Mouse (Mus musculus): ENCODE data around the gene Rad50. TPM values are rescaled to one million over a fixed set of nuclear protein-coding genes. Genes with fewer than 3 reads are reported as not detected.

Gene Rad50
- polyA plus RNA-seq, 1 experiment from 2014 or later = 27.6 TPM

GRCm38 (mm10) chr11:53635590-53636182, 71.4 kb downstream of the Rad50 start:
- Histone ChIP-seq H3K4me2 (ENCODE audit: low read depth, low read length, severe bottlenecking) (peak overlapping the region; percentile 63), H3K27me3 (ENCODE audit: control insufficient read depth, insufficient read depth, low read length) (peaks cover 11% of the 10 kb centered on the region; the same call in 1 of the 2 replicates), H3K9me3 (ENCODE audit: control insufficient read depth, low read length) (no peaks in the 10 kb centered on the region), H3K4me3 (ENCODE audit: low read depth, low read length) (peak overlapping the region; percentile 28), H3K4me1 (replicated peaks; ENCODE audit: control insufficient read depth, insufficient read depth, low read length) (peaks cover 10% of the 10 kb centered on the region), H3K27ac (ENCODE audit: low read depth, low read length) (no peak overlapping the region), H3K9ac (ENCODE audit: low read length) (peak overlapping the region; percentile 41), H3K36me3 (ENCODE audit: control insufficient read depth, insufficient read depth, low read length) (no peaks in the 10 kb centered on the region)
- ATAC-seq (replicated peaks; ENCODE audit: low FRiP score) (no peak), DNase-seq (ENCODE audit: low spot score) (no peak)
- WGBS = 42% methylated on average over 9 of the region's 9 CpGs

- H3K9ac ChIP-seq (ENCODE audit: low read length) = no peak within 1 kb of the TSS
- no peaks in the 10 kb centered on the region for H3K36me3 ChIP-seq (ENCODE audit: control insufficient read depth, insufficient read depth, low read length)
- H3K4me2 ChIP-seq (ENCODE audit: low read depth, low read length, severe bottlenecking) = no peak within 1 kb of the TSS
- no peak within 1 kb of the TSS for H3K27ac ChIP-seq (ENCODE audit: low read depth, low read length)
- peaks cover 10% of the 10 kb centered on the region for H3K4me1 ChIP-seq (replicated peaks; ENCODE audit: control insufficient read depth, insufficient read depth, low read length)
- peaks cover 11% of the 10 kb centered on the region; the same call in 1 of the 2 replicates for H3K27me3 ChIP-seq (ENCODE audit: control insufficient read depth, insufficient read depth, low read length)
- no peak for ATAC-seq (replicated peaks; ENCODE audit: low FRiP score)
- WGBS = 95% methylated on average over 8 of the region's 8 CpGs
- H3K4me3 ChIP-seq (ENCODE audit: low read depth, low read length) = no peak within 1 kb of the TSS
- DNase-seq (ENCODE audit: low spot score) = no peak
- no peaks in the 10 kb centered on the region for H3K9me3 ChIP-seq (ENCODE audit: control insufficient read depth, low read length)
Observed at GRCm38 (mm10) chr11:53634556-53634955, 72.6 kb downstream of the Rad50 start, which contains the start of gene Il13. Gene Il13, minus strand, starts transcription at chr11:53634702.

GRCm38 (mm10) chr11:53633644-53634043, 73.5 kb downstream of the Rad50 start:
- H3K4me3 ChIP-seq (ENCODE audit: low read depth, low read length) = no peak overlapping the region
- H3K4me1 ChIP-seq (replicated peaks; ENCODE audit: control insufficient read depth, insufficient read depth, low read length) = peaks cover 10% of the 10 kb centered on the region
- DNase-seq (ENCODE audit: low spot score) = no peak
- no peaks in the 10 kb centered on the region for H3K9me3 ChIP-seq (ENCODE audit: control insufficient read depth, low read length)
- H3K36me3 ChIP-seq (ENCODE audit: control insufficient read depth, insufficient read depth, low read length) = no peaks in the 10 kb centered on the region
- peaks cover 11% of the 10 kb centered on the region; the same call in 1 of the 2 replicates for H3K27me3 ChIP-seq (ENCODE audit: control insufficient read depth, insufficient read depth, low read length)
- ATAC-seq (replicated peaks; ENCODE audit: low FRiP score) = no peak
- H3K27ac ChIP-seq (ENCODE audit: low read depth, low read length) = no peak overlapping the region
- WGBS = 94% methylated on average over 7 of the region's 7 CpGs
- no peak overlapping the region for H3K9ac ChIP-seq (ENCODE audit: low read length)
- H3K4me2 ChIP-seq (ENCODE audit: low read depth, low read length, severe bottlenecking) = no peak overlapping the region

- no peak for DNase-seq (ENCODE audit: low spot score)
- no peaks in the 10 kb centered on the region for H3K36me3 ChIP-seq (ENCODE audit: control insufficient read depth, insufficient read depth, low read length)
- H3K4me2 ChIP-seq (ENCODE audit: low read depth, low read length, severe bottlenecking) = no peak overlapping the region
- H3K4me1 ChIP-seq (replicated peaks; ENCODE audit: control insufficient read depth, insufficient read depth, low read length) = peaks cover 7% of the 10 kb centered on the region
- no peak overlapping the region for H3K9ac ChIP-seq (ENCODE audit: low read length)
- no peaks in the 10 kb centered on the region for H3K9me3 ChIP-seq (ENCODE audit: control insufficient read depth, low read length)
- H3K27me3 ChIP-seq (ENCODE audit: control insufficient read depth, insufficient read depth, low read length) = peaks cover 6% of the 10 kb centered on the region; the same call in 1 of the 2 replicates
- no peak for ATAC-seq (replicated peaks; ENCODE audit: low FRiP score)
- H3K27ac ChIP-seq (ENCODE audit: low read depth, low read length) = no peak overlapping the region
- H3K4me3 ChIP-seq (ENCODE audit: low read depth, low read length) = no peak overlapping the region
- 68% methylated on average over 14 of the region's 14 CpGs for WGBS
Observed at GRCm38 (mm10) chr11:53632122-53632733, 74.9 kb downstream of the Rad50 start.

GRCm38 (mm10) chr11:53627859-53628258, 79.3 kb downstream of the Rad50 start:
- no peak overlapping the region for H3K4me3 ChIP-seq (ENCODE audit: low read depth, low read length)
- no peak overlapping the region for H3K27ac ChIP-seq (ENCODE audit: low read depth, low read length)
- 32% methylated on average over 1 of the region's 1 CpGs for WGBS
- DNase-seq (ENCODE audit: low spot score) (peak; percentile 85), ATAC-seq (replicated peaks; ENCODE audit: low FRiP score) (peak; percentile 67; the same call in 1 of the 2 replicates)
- no peaks in the 10 kb centered on the region for H3K27me3 ChIP-seq (ENCODE audit: control insufficient read depth, insufficient read depth, low read length)
- H3K9me3 ChIP-seq (ENCODE audit: control insufficient read depth, low read length) = no peaks in the 10 kb centered on the region
- no peak overlapping the region for H3K4me2 ChIP-seq (ENCODE audit: low read depth, low read length, severe bottlenecking)
- no peak overlapping the region for H3K9ac ChIP-seq (ENCODE audit: low read length)
- no peaks in the 10 kb centered on the region for H3K36me3 ChIP-seq (ENCODE audit: control insufficient read depth, insufficient read depth, low read length)
- no peaks in the 10 kb centered on the region; the same call in 1 of the 2 replicates for H3K4me1 ChIP-seq (replicated peaks; ENCODE audit: control insufficient read depth, insufficient read depth, low read length)

- H3K9me3 ChIP-seq (ENCODE audit: control insufficient read depth, low read length) = no peaks in the 10 kb centered on the region
- ATAC-seq (replicated peaks; ENCODE audit: low FRiP score) (no peak), DNase-seq (ENCODE audit: low spot score) (no peak)
- H3K27ac ChIP-seq (ENCODE audit: low read depth, low read length) = no peak overlapping the region
- H3K36me3 ChIP-seq (ENCODE audit: control insufficient read depth, insufficient read depth, low read length) = no peaks in the 10 kb centered on the region
- no peak overlapping the region for H3K4me3 ChIP-seq (ENCODE audit: low read depth, low read length)
- no peaks in the 10 kb centered on the region; the same call in 1 of the 2 replicates for H3K4me1 ChIP-seq (replicated peaks; ENCODE audit: control insufficient read depth, insufficient read depth, low read length)
- WGBS = 74% methylated on average over 17 of the region's 17 CpGs
- H3K9ac ChIP-seq (ENCODE audit: low read length) = no peak overlapping the region
- no peaks in the 10 kb centered on the region for H3K27me3 ChIP-seq (ENCODE audit: control insufficient read depth, insufficient read depth, low read length)
- H3K4me2 ChIP-seq (ENCODE audit: low read depth, low read length, severe bottlenecking) = no peak overlapping the region
Observed at GRCm38 (mm10) chr11:53626802-53627373, 80.2 kb downstream of the Rad50 start.

- ATAC-seq (replicated peaks; ENCODE audit: low FRiP score) (no peak), DNase-seq (ENCODE audit: low spot score) (no peak)
- no peaks in the 10 kb centered on the region for H3K36me3 ChIP-seq (ENCODE audit: control insufficient read depth, insufficient read depth, low read length)
- H3K9me3 ChIP-seq (ENCODE audit: control insufficient read depth, low read length) = no peaks in the 10 kb centered on the region
- H3K4me3 ChIP-seq (ENCODE audit: low read depth, low read length) = no peak overlapping the region
- H3K4me2 ChIP-seq (ENCODE audit: low read depth, low read length, severe bottlenecking) = no peak overlapping the region
- no peak overlapping the region for H3K9ac ChIP-seq (ENCODE audit: low read length)
- no peak overlapping the region for H3K27ac ChIP-seq (ENCODE audit: low read depth, low read length)
- H3K27me3 ChIP-seq (ENCODE audit: control insufficient read depth, insufficient read depth, low read length) = no peaks in the 10 kb centered on the region
- WGBS = 96% methylated on average over 2 of the region's 2 CpGs
- H3K4me1 ChIP-seq (replicated peaks; ENCODE audit: control insufficient read depth, insufficient read depth, low read length) = no peaks in the 10 kb centered on the region; the same call in 1 of the 2 replicates
Observed at GRCm38 (mm10) chr11:53624124-53624523, 83.0 kb downstream of the Rad50 start.

GRCm38 (mm10) chr11:53623573-53623972, 83.5 kb downstream of the Rad50 start:
- H3K36me3 ChIP-seq (ENCODE audit: control insufficient read depth, insufficient read depth, low read length) = no peaks in the 10 kb centered on the region
- DNase-seq (ENCODE audit: low spot score) (no peak), ATAC-seq (replicated peaks; ENCODE audit: low FRiP score) (no peak)
- 91% methylated on average over 9 of the region's 9 CpGs for whole genome bisulfite sequencing
- H3K27me3 ChIP-seq (ENCODE audit: control insufficient read depth, insufficient read depth, low read length) = no peaks in the 10 kb centered on the region
- H3K9ac ChIP-seq (ENCODE audit: low read length) = no peak overlapping the region
- no peaks in the 10 kb centered on the region for H3K9me3 ChIP-seq (ENCODE audit: control insufficient read depth, low read length)
- H3K4me1 ChIP-seq (replicated peaks; ENCODE audit: control insufficient read depth, insufficient read depth, low read length) = no peaks in the 10 kb centered on the region; the same call in 1 of the 2 replicates
- H3K4me3 ChIP-seq (ENCODE audit: low read depth, low read length) = no peak overlapping the region
- H3K27ac ChIP-seq (ENCODE audit: low read depth, low read length) = no peak overlapping the region
- H3K4me2 ChIP-seq (ENCODE audit: low read depth, low read length, severe bottlenecking) = no peak overlapping the region
